Mouse (Mus musculus) telencephalon, adult 2 months (tissue): ENCODE measurements around the gene Ccdc134.

Source experiments
- DNase-seq: peaks from one replicate; pipeline ENCODE4 v3.0.0-alpha.2; 2011; ENCODE audit warnings: low read depth, low spot score

The Ccdc134 gene

GRCm38 (mm10) chr15:82148510-82148911 is 20.8 kb downstream of the Ccdc134 start:
- no peak for DNase-seq

- no peak for DNase-seq
These were observed 22.3 kb downstream of the Ccdc134 start for GRCm38 (mm10) chr15:82150042-82150441.

GRCm38 (mm10) chr15:82151176-82151575 is 23.5 kb downstream of the Ccdc134 start:
- no peak for DNase-seq

GRCm38 (mm10) chr15:82152022-82152421 is 24.3 kb downstream of the Ccdc134 start:
- no peak for DNase-seq

GRCm38 (mm10) chr15:82152435-82152834 is 24.7 kb downstream of the Ccdc134 start:
- DNase-seq: no peak

DNA sequence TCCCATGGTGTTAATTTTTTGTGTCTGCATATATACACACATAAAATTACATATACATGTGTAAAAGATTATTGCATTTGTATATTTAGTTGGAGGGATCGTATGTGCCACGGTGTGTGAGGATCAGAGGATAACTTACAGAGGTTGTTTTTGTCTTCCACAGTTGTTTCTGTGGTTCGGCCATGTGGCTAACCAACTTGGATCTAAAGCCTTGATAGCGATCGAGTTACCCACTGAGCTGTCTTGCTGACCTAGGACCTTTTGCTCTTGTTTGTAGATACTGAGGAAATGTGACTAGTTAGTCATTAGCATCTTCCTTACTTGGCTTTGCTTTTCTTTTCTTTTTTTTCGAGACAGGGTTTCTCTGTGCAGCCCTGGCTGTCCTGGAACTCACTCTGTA is 28.6 kb downstream of the Ccdc134 start:
- no peak for DNase-seq

GRCm38 (mm10) chr15:82156902-82157301 is 29.2 kb downstream of the Ccdc134 start:
- DNase-seq: no peak

DNA sequence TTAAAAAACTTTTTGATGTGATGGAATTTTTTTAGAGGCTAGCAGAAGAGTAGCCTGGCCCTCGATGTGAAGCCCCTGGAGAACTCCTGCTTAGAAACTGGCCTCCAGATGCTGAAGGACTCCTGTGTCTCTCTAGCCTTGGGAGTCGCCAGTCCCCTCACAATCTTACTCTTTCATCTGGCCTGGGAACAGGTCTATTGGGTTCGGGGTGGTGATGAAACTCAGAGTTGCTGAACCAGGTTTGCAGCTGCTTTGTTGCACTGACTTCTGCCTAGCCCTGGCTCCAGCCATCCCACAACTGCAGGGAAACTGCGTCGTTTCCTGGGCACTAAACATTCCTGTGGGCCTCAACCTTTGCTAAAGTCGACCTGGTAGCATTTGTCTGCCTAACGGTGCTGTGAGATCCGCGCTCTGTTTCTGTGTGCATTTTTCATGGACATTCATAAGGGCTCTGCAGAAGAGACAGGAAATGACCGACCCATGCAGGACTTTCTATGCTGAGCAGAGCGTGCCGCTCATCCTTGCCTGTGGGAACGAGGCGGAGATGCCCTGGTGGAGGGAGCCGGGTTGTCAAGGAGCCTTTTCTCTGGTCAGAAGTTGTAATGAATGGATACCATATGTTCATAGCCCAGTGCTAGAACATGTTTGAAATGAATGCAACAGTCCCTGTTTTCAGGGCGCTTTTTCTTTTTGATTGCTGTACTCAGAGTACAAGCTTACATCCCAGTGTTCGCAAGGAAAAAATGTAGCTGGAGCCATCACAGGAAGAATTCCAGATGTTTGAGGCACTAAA is 30.7 kb downstream of the Ccdc134 start:
- no peak for DNase-seq

GRCm38 (mm10) chr15:82159471-82159870 is 31.7 kb downstream of the Ccdc134 start:
- no peak for DNase-seq

DNA sequence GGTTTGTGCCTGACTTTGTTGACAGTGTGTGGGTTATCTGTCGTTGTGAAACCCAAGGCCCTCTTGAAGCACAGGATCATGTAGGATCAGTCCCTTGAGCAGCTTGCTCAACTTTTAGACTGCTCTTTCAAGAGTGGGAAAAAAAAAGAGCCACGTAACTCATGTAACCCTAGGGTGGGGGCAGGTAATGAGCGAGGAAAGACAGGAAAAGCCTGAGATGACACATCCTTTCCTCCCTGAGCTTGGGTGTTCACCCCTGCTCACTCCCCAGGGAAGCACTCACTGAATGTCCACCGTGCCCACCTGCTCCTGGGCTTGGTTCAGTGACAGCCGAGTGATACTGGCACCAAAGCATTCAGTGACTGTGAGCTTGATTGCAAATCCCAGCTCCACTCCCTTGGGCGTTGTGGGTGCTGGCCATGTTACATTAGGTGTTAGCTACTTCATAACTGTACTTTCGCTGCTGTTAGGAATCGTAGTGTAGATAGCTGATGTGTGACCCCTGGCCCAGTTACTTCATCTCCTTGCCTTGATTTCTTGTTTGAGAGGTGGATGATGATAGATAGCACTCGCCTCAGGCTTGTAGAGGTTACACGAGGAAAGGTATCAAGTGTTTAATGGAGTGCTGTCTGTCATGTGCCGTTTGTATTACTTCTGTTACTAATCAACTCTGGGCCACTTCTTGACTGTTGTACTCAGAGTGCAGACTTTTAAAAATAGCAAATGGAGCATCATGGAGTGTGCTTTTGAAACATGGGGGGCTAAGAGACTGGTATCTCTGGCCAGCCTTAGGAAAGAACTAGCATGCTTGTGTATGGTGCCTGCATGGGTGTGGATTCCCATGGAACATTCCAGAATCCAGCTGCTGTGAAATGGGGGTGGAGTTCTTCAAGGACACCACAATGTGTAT is 33.3 kb downstream of the Ccdc134 start:
- no peak for DNase-seq

DNA sequence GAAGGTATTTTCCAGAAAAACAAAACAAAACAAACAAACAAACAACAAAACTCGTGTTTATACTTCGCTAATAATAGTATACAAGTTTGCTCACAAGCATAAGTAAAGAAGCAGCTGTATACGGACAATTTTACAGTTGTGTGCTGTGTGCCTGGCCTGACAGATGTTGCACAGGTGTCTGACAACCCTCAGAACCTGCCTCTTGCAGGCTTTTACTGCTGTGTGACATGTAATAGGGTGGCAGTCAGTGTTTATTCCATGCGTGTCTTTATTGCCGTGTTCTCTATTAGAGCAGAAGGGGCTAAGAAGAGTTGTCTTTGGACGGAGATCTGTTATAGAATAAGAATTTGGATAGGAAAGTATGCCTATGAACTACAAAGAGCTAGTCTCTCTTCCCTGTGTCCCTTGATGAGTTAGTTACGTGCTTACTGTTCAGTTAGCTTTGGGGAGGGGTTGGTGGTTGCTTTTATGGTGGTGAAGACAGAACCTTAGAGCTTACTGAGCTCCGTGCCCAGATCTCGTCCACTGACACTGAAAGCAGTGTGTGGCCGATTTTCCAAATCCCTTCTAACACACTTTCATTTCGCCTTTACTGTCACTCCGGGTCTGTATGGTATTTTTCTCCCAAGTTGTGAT is 34.4 kb downstream of the Ccdc134 start:
- DNase-seq: no peak

DNA sequence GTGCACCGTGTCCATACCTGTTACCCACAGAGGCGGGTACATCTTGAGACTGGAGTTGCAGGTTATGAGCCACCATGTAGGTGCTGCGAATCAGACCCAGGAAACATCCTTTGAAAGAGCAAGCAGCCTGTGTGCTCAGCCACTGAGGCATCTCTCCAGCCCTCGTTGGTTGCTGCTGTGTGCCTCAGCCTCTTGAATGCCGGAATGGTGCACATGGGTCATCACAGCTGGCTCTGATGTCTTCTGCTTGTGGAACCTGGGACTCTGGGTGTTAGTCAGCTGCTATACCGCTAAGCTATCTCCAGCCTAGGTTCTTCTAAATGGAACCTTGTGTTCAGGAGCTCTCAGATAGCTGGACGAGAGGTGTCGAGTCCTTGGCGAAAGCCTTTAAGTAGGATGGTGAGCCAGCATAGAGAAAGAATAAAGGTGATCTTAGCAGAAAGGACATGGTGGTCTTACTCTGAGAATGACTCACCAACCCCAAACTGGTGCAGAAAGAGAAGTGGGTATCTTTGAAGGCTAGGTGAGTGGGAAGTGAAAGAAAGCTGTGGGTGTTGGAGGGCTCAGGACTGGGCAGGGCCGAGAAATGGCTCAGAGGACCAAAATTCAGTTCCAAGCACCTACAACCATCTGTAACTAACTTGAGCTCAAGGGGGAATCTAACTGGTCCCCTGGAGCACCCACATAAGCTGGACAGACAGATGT is 35.8 kb downstream of the Ccdc134 start:
- no peak for DNase-seq

- DNase-seq: no peak
These were observed 36.3 kb downstream of the Ccdc134 start for GRCm38 (mm10) chr15:82164061-82164399.

DNA sequence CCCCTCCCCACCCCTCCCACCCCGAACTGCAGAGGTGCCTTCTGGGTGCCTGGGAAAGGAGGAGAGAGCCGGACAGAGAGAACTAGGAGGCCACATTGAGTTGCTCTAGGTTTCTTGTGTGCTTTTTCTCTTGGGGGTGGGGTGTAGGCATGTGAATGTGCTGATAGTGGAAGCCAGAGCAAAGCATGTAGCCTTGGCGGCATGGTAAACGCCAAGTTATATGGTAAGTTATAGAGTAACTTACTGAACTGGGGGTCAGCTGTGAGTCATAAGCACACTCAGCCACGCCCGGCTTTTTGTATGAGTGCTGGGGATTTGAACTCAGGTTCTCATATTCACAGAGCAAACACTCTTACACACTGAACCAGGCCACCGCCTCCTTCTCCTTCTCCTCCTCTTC is 36.8 kb downstream of the Ccdc134 start:
- DNase-seq: no peak

DNA sequence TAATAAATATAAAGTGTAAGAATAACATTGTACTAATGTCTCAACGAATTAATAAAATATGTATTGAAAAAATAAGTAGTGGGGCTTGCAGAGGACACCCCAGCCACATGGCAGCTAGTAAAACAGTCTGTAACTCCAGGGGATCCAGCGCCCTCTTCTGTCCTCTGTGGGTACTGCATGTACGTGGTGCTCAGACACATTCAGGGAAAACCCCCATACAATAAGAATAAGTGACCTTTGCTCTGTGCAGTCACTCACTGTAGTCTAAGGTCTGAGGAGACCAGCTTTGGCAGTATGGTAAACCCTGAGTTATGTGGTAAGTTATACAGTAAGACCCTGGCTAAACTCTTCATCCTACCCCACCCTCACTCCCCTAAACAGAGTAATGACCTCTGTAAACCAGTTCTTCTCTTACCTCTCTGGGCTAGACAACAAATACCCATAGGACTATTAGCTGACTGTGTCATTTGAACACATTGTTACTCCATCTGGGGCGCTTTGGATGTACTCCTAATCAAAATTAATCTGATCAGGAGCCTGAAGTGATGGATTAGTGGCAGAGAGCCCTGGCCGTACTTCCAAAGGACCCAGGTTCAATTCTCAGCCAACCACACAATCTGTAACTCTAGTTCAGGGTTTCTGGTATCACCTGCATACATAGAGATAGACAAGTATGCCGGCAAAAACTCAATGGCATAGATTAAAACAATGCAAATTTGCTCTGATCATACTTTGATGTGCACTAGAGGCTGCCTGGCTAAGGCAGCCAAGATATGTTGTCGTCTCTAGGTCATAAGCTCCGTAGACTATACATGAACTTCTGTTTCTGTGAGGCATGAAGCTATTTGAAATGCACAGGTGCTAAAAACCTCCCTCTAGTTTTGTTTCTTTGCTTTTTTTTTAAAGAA is 37.9 kb downstream of the Ccdc134 start:
- DNase-seq: no peak

- no peak for DNase-seq
These were observed 38.7 kb downstream of the Ccdc134 start for GRCm38 (mm10) chr15:82166240-82167100.

DNA sequence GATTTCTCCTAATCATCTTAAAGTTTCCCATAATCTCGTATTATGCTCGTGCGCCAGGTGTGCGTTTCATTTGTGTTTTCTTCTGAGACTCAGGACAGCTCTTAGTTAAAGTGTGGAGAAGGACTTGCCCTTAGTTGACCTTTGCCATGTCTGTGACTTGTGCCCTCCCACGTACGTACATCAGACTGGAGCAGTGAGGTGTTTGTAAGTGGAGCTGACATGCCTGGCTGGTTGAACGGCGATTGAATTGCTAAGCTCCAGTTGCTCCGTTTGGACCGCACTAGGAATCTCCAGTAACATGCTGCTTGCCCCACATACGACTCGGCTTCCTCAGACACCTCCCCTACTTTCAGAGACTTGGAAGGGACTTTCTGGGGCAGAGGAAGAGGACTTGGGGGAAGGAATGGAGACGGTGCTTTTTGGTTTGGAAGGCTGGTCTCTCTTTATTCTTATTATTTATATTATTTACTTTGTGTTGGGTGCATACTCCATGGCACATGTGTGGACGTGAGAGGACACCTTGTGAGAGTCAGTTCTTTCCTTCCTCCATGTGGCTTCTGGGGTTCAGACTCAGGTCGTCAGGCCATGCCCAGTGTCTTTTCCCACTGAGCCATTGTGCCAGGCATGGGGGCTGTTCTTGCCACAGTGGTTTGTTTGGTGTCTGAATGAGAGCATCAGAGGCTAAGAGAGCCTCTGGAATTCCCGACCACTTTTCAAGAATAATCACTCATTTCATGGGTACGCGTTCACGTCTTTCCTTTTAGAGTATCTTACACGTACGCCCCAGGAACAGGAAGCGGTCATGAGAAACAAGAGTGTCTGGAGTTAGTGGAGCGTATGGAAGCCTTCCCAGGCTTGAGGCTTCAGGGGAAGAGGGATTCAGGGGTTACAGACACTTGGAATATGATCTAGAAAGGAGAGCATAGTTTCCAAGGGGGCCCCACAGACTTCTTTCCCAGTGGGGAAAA is 39.8 kb downstream of the Ccdc134 start:
- no peak for DNase-seq

- DNase-seq: no peak
These were observed 41.9 kb downstream of the Ccdc134 start for GRCm38 (mm10) chr15:82169671-82170070.
